Mouse (Mus musculus) ES-E14 (cell line): ENCODE data around the gene Synj1.

Experiments used
- CHD2 ChIP-seq: IDR thresholded peaks from 2 replicates; pipeline ENCODE4 v1.6.1; 2014; ENCODE audit warnings: mild to moderate bottlenecking, low read depth, low read length, inconsistent platforms
- HCFC1 ChIP-seq: IDR thresholded peaks from 2 replicates; pipeline ENCODE4 v1.6.1; 2012; ENCODE audit warnings: low read length, inconsistent platforms, borderline replicate concordance; ENCODE audit not compliant: insufficient read depth
- MAFK ChIP-seq: IDR thresholded peaks from 2 replicates; pipeline ENCODE4 v1.6.1; 2014; ENCODE audit warnings: mild to moderate bottlenecking, low read depth, low read length, inconsistent platforms; ENCODE audit not compliant: insufficient read depth
- ZC3H11A ChIP-seq: IDR thresholded peaks from 2 replicates; pipeline ENCODE4 v1.6.1; 2012; ENCODE audit warnings: low read depth, mild to moderate bottlenecking, inconsistent platforms, low read length, borderline replicate concordance
- ZNF384 ChIP-seq: IDR thresholded peaks from 2 replicates; pipeline ENCODE4 v1.6.1; 2012; ENCODE audit warnings: low read depth, low read length, inconsistent platforms

DNA sequence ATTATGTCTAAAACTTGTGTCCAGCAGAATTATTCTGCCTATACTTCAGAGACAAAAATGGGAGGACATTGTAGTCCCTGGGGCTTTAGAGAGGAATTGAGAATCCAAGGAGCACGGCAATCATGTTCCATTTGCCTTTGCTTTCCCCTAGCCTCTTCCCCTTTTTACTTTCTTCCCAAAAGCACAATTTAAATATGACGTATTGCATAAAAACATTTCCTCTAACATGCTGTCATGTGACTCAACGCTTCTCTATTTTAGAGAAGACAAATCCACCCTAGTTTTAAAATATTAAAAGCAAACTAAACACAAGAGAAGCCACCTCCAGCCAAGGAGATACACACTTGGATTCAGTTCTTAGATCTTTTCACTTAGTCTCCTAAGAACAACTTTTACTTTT, 739 bp upstream of the Synj1 start:
- TF ChIP-seq HCFC1 (no peak), ZNF384 (no peak), ZC3H11A (no peak), MAFK (no peak), CHD2 (no peak)
